Mouse (Mus musculus) CH12.LX (cell line): ENCODE data around the gene Znrf3.

ENCODE experiments used
- CTCF ChIP-seq, 2 experiments: IDR thresholded peaks in 1 of 2; conservative IDR thresholded peaks in 1 of 2; 2 replicates each; pipeline ENCODE4 v1.5.1; 2011 to 2012; ENCODE audit warnings: low read depth in 2 of 2, low read length in 2 of 2, improper control_type of control experiment in 1 of 2, inconsistent platforms in 1 of 2, mild to moderate bottlenecking in 1 of 2, moderate library complexity in 1 of 2
- HCFC1 ChIP-seq: IDR thresholded peaks from 2 replicates; pipeline ENCODE4 v1.6.1; 2012; ENCODE audit warnings: low read depth, mild to moderate bottlenecking, inconsistent platforms, low read length, improper control_type of control experiment
- POLR2A ChIP-seq: IDR thresholded peaks from 2 replicates; pipeline ENCODE4 v1.6.1; 2011; ENCODE audit warnings: low read depth, mild to moderate bottlenecking, improper control_type of control experiment, low read length

GRCm38 (mm10) chr11:5255509-5256014 is 189.1 kb downstream of the Znrf3 start:
- TF ChIP-seq CTCF (conservative IDR thresholded peaks at IDR 0.05 in 1 of 2, IDR thresholded peaks at IDR 0.05 in 1 of 2; ENCODE audit: low read depth in 2 of 2, low read length in 2 of 2) (no peak), HCFC1 (no peak), POLR2A (no peak)
